Mouse (Mus musculus): ENCODE measurements at regions not wholly inside any gene's neighbourhood (a gene's known extent, or its start where the extent isn't known, plus 50 kb on each side); places are given as distances from the start of the nearest gene placed in this dataset.

- H3K27ac ChIP-seq (ENCODE audit: insufficient read depth, low read length), result no peak overlapping the region
- TF ChIP-seq CTCF (IDR thresholded peaks at IDR 0.05; ENCODE audit: extremely low read depth, insufficient read depth, insufficient read length, insufficient replicate concordance) (no peak), POLR2A (IDR thresholded peaks at IDR 0.05; ENCODE audit: low read depth, low read length) (no peak)
- WGBS, result 27% methylated on average over 2 of the region's 2 CpGs
Measured at GRCm38 (mm10) chr9:43975405-43975804, 67.8 kb upstream of the Thy1 start.

GRCm38 (mm10) chr9:43976366-43976765, 66.8 kb upstream of the Thy1 start:
- WGBS, result 67% methylated on average over 5 of the region's 5 CpGs
- no peak overlapping the region for H3K4me3 ChIP-seq (ENCODE audit: extremely low read depth, insufficient read depth, insufficient read length)
- H3K36me3 ChIP-seq (ENCODE audit: control insufficient read depth, insufficient read depth, low read length), result no peaks in the 10 kb centered on the region
- no peak for DNase-seq (ENCODE audit: low read depth in 1 of 2, low spot score in 2 of 2)
- no peak for TF ChIP-seq CTCF (IDR thresholded peaks at IDR 0.05; ENCODE audit: extremely low read depth, insufficient read depth, insufficient read length, insufficient replicate concordance)
- no peak for TF ChIP-seq POLR2A (IDR thresholded peaks at IDR 0.05; ENCODE audit: low read depth, low read length)
- no peaks in the 10 kb centered on the region for H3K27me3 ChIP-seq (ENCODE audit: control insufficient read depth, insufficient read depth, low read length)
- H3K4me1 ChIP-seq (ENCODE audit: control insufficient read depth, insufficient read depth, insufficient read length), result no peaks in the 10 kb centered on the region; the same call in 1 of the 2 replicates
- H3K27ac ChIP-seq (ENCODE audit: insufficient read depth, low read length), result peak overlapping the region; percentile 20; the same call in 1 of the 2 replicates

More at GRCm38 (mm10) chr9:43975405-43975804, 67.8 kb upstream of the Thy1 start:
- Histone ChIP-seq H3K4me3 (ENCODE audit: extremely low read depth, insufficient read depth, insufficient read length) (no peak overlapping the region), H3K27me3 (ENCODE audit: control insufficient read depth, insufficient read depth, low read length) (no peaks in the 10 kb centered on the region), H3K4me1 (ENCODE audit: control insufficient read depth, insufficient read depth, insufficient read length) (no peaks in the 10 kb centered on the region; the same call in 1 of the 2 replicates), H3K36me3 (ENCODE audit: control insufficient read depth, insufficient read depth, low read length) (no peaks in the 10 kb centered on the region)
- DNase-seq (ENCODE audit: low read depth in 1 of 2, low spot score in 2 of 2), result peak in 1 of 2 experiments; percentile 9

- Histone ChIP-seq H3K4me1 (ENCODE audit: control insufficient read depth, insufficient read depth, insufficient read length) (no peaks in the 10 kb centered on the region; the same call in 1 of the 2 replicates), H3K27me3 (ENCODE audit: control insufficient read depth, insufficient read depth, low read length) (no peaks in the 10 kb centered on the region), H3K27ac (ENCODE audit: insufficient read depth, low read length) (no peak overlapping the region), H3K36me3 (ENCODE audit: control insufficient read depth, insufficient read depth, low read length) (no peaks in the 10 kb centered on the region), H3K4me3 (ENCODE audit: extremely low read depth, insufficient read depth, insufficient read length) (no peak overlapping the region)
- TF ChIP-seq CTCF (IDR thresholded peaks at IDR 0.05; ENCODE audit: extremely low read depth, insufficient read depth, insufficient read length, insufficient replicate concordance) (no peak), POLR2A (IDR thresholded peaks at IDR 0.05; ENCODE audit: low read depth, low read length) (no peak)
- WGBS, result 72% methylated on average over 3 of the region's 3 CpGs
- DNase-seq (ENCODE audit: low read depth in 1 of 2, low spot score in 2 of 2), result no peak
Measured at GRCm38 (mm10) chr9:43977773-43978172, 65.4 kb upstream of the Thy1 start.

- Histone ChIP-seq H3K4me3 (ENCODE audit: extremely low read depth, insufficient read depth, insufficient read length) (no peak overlapping the region), H3K27me3 (ENCODE audit: control insufficient read depth, insufficient read depth, low read length) (no peaks in the 10 kb centered on the region), H3K27ac (ENCODE audit: insufficient read depth, low read length) (no peak overlapping the region), H3K36me3 (ENCODE audit: control insufficient read depth, insufficient read depth, low read length) (no peaks in the 10 kb centered on the region), H3K4me1 (ENCODE audit: control insufficient read depth, insufficient read depth, insufficient read length) (no peaks in the 10 kb centered on the region; the same call in 1 of the 2 replicates)
- TF ChIP-seq POLR2A (IDR thresholded peaks at IDR 0.05; ENCODE audit: low read depth, low read length) (no peak), CTCF (IDR thresholded peaks at IDR 0.05; ENCODE audit: extremely low read depth, insufficient read depth, insufficient read length, insufficient replicate concordance) (no peak)
- WGBS, result 75% methylated on average over 8 of the region's 8 CpGs
- no peak for DNase-seq (ENCODE audit: low read depth in 1 of 2, low spot score in 2 of 2)
Measured at GRCm38 (mm10) chr9:43981376-43981775, 61.8 kb upstream of the Thy1 start.

GRCm38 (mm10) chr9:43982359-43982889, 60.8 kb upstream of the Thy1 start:
- TF ChIP-seq CTCF (IDR thresholded peaks at IDR 0.05; ENCODE audit: extremely low read depth, insufficient read depth, insufficient read length, insufficient replicate concordance), result no peak
- no peak for TF ChIP-seq POLR2A (IDR thresholded peaks at IDR 0.05; ENCODE audit: low read depth, low read length)
- DNase-seq (ENCODE audit: low read depth in 1 of 2, low spot score in 2 of 2), result no peak
- Histone ChIP-seq H3K36me3 (ENCODE audit: control insufficient read depth, insufficient read depth, low read length) (no peaks in the 10 kb centered on the region), H3K4me3 (ENCODE audit: extremely low read depth, insufficient read depth, insufficient read length) (no peak overlapping the region), H3K27me3 (ENCODE audit: control insufficient read depth, insufficient read depth, low read length) (no peaks in the 10 kb centered on the region), H3K27ac (ENCODE audit: insufficient read depth, low read length) (no peak overlapping the region), H3K4me1 (ENCODE audit: control insufficient read depth, insufficient read depth, insufficient read length) (no peaks in the 10 kb centered on the region)
- WGBS, result 77% methylated on average over 5 of the region's 5 CpGs

- H3K27me3 ChIP-seq (ENCODE audit: control insufficient read depth, insufficient read depth, low read length), result no peaks in the 10 kb centered on the region
- TF ChIP-seq POLR2A (IDR thresholded peaks at IDR 0.05; ENCODE audit: low read depth, low read length), result no peak
- TF ChIP-seq CTCF (IDR thresholded peaks at IDR 0.05; ENCODE audit: extremely low read depth, insufficient read depth, insufficient read length, insufficient replicate concordance), result no peak
- H3K4me3 ChIP-seq (ENCODE audit: extremely low read depth, insufficient read depth, insufficient read length), result no peak overlapping the region
- no peak for DNase-seq (ENCODE audit: low read depth in 1 of 2, low spot score in 2 of 2)
- no peak overlapping the region for H3K27ac ChIP-seq (ENCODE audit: insufficient read depth, low read length)
- H3K36me3 ChIP-seq (ENCODE audit: control insufficient read depth, insufficient read depth, low read length), result no peaks in the 10 kb centered on the region
- no peaks in the 10 kb centered on the region; the same call in 1 of the 2 replicates for H3K4me1 ChIP-seq (ENCODE audit: control insufficient read depth, insufficient read depth, insufficient read length)
- 81% methylated on average over 2 of the region's 2 CpGs for WGBS
Measured at GRCm38 (mm10) chr9:43983220-43983619, 60.0 kb upstream of the Thy1 start.

Data from spleen, adult 2 months (tissue).